Mouse (Mus musculus): ENCODE measurements around the gene Rbx1.
"Not testable (repeated sequence)": the region's sequence is repeated elsewhere in the genome, so short reads cannot be mapped to it uniquely, and the experiment has no call there.

GRCm38 (mm10) chr15:81480284-81480683, 14.2 kb downstream of the Rbx1 start:
- not testable (repeated sequence) for TF ChIP-seq CTCF (IDR thresholded peaks at IDR 0.05); POLR2A (IDR thresholded peaks at IDR 0.05; ENCODE audit: insufficient read depth, low read depth, low read length)

Data from heart, adult 2 months (tissue).